Mouse (Mus musculus) left cerebral cortex, postnatal 36 days (tissue): ENCODE measurements around the gene Slc16a14. TPM values are rescaled to one million over a fixed set of nuclear protein-coding genes. Genes with fewer than 3 reads are reported as not detected.
"Not testable (repeated sequence)": the region's sequence is repeated elsewhere in the genome, so short reads cannot be mapped to it uniquely, and the experiment has no call there.

Source experiments
- DNase-seq, 2 experiments: peaks; one replicate each; pipeline ENCODE4 v3.0.0; 2021 to 2022; ENCODE audit warnings: low spot score in 2 of 2, mixed read lengths in 1 of 2
- intact Hi-C: fragments of 180-260 bp; cut with DNase I; formaldehyde crosslinking; loops from one replicate; pipeline ENCODE4 v1.15.1; 2025
- total RNA-seq, 2 experiments: library from RNA; stranded (reverse); gene quantifications; 2 replicates each; pipeline ENCODE4 v1.2.3; 2021

Slc16a14 gene
- 10 to 100 TPM; 13.9 to 15.6 TPM for total RNA-seq

DNA sequence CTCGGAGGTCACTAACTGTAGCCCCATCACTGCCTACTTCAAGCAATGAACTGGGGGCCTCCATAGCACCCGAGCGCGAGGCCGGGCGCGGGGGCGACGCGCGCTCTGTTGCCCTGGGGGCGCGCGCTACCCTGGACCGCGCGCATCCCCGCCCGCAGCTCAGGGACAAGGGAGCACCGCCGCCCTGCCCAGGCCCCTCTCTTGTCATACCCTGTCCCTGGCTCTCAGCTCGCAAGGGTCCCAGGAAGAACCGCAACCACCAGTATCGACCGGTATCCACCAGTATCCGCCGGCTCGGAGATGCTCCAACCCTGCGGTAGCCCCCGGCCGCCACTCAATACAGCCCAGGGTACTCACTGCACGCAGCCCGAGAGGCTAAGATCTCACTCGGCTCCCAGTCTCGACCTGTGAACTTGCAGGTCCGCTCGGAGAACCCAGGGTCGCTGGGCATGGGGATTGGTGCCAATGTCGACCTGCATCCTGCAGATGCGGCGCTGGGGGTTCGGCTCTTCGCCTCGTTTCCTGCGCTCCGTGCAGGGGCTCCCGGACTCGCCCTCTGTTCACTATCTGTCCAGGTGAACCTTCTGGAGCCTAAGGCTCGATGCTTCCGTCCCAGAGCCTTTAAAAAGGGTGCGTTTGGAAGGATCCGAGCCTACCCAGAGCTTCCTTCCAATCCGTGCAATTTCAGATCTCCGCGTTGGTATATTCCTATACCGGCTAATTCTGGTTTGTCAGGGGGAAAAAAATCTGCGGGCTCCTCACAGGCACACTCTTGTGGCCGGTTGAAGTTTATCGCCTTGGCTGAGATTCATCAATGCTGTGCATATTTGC lies at the start of gene Slc16a14:
Slc16a14 (minus strand) TSS at position 632 of the 831 bp plus-strand sequence.
- DNase-seq: peak; percentile 70 to 71
- intact Hi-C loops: loop anchor here (5.0 kb wide), 1 partner anchor 97 kb away; the partner anchor contains the start of gene Fbxo36

DNA sequence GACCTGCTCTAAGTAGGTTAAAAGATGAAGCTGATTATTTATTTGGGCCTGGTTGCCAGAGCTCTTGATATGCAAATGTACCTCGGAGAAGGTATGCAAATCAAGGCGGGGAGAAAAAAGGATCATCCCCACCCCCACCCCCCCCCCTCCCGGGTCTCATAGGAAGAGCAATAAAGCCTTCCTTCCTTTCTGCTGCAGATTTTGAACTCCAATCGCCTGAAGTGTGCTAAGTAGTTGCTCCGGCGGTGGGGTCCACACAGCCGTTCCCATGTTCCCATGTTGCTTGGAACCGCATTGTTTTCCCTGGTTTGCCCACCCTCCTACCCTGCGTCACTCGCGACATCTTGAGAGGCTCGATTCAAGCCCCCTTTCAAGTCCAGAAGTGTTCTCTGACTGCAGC lies 26.8 kb upstream of the Slc16a14 start:
- intact Hi-C loops, DNase-seq: not testable (repeated sequence)

GRCm38 (mm10) chr1:84957713-84958112 lies 22.8 kb upstream of the Slc16a14 start:
- DNase-seq, intact Hi-C loops: not testable (repeated sequence)

- DNase-seq, intact Hi-C loops: not testable (repeated sequence)
These were observed 21.8 kb upstream of the Slc16a14 start for GRCm38 (mm10) chr1:84956771-84957170.

DNA sequence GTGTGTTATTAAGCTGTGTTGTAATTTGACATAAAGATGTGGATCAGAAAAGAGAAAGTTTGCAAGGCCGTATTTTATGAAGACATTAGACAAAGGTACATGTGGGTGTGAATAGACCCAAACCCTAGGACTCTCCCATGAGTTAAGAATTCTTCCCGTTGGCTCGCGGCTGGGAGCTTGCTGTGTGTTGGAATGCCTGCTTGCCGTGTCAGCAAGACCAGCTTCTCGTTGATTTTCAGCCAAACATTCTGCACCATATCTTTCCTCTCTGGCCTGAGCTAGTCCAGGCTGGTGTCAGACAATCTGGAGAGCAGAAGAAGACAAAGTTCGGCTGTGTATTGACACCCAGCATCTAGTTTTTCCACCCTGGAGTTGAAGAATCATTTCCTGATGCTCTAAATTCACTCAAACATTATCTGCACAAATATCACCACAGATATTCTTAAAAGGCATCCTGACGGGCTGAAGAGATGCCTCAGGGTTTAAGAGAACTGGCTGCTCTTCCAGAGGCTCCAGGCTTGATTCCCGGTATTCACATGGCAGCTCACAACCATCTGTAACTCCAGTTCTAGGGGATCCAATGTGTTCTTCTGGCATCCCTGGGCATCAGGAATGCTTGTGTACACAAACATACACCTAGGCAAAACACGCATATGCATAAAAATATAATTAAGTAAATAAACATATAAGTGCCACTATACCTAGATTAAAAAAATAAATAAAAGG lies 17.7 kb upstream of the Slc16a14 start:
- DNase-seq: no peak
- intact Hi-C loops: no loop called here

- DNase-seq: no peak
- intact Hi-C loops: no loop called here
These were observed 16.6 kb upstream of the Slc16a14 start for GRCm38 (mm10) chr1:84951566-84951965.

DNA sequence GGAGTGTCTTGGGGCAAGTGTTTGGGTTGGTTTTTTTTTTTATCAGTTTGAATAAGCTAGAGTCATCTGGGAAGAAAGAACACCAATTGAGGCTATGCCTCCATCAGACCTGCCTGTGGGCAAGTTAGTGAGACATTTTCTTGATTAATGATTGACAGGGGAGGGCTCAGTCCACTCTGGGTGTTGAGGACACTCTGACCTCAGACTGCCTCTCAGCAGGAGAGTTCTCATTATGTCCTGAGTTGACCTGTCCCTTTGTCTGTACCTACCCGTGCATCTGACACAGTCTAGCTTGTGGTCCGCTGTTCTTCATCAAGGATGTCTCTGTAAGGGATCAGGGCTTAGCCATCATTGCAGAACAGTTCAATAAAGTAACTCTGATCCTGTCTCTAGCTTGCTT lies 12.5 kb upstream of the Slc16a14 start:
- DNase-seq: no peak
- intact Hi-C loops: no loop called here

- intact Hi-C loops: no loop called here
- no peak for DNase-seq
These were observed 11.0 kb upstream of the Slc16a14 start for GRCm38 (mm10) chr1:84945950-84946349.

DNA sequence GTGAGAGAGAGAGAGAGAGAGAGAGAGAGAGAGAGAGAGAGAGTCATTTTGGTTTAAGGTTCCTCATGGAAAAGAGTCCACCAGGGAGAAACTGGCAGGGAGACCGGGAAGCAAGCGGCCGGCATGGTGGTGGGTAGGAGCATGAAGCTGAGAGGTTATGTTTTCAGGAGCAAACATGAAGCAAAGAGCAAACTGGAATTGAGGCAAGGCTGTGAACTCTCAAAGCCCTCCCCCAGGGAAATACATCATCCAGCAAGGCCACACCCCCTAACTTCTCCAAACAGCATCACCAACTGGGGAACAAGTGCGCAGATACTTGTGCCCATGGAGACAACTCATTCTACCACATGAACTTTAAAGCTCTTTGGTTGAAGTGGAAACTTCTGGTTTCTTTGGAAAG lies 8.6 kb upstream of the Slc16a14 start:
- DNase-seq: no peak
- intact Hi-C loops: no loop called here

- no peak for DNase-seq
- intact Hi-C loops: no loop called here
These were observed 7.7 kb upstream of the Slc16a14 start for GRCm38 (mm10) chr1:84942666-84943065.

DNA sequence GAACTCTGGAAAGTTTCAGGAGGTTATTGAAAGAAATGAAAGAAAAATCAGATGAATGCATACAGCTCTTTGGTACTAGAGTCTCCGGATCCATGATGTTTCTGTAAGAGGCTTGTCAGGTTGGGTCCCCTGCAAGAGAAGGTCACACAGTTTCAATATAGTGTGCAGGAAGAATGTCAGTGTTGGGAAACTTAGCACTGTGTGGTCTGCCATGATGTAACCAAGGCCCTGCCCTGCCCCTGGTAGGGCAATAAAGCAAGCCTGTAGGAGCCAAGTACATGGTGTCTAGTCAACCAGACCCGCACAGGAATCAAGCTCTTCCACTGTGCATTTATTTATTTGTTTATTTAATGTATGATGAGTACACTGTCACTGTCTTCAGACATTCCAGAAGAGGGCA lies 5.4 kb upstream of the Slc16a14 start:
- intact Hi-C loops: no loop called here
- DNase-seq: no peak

DNA sequence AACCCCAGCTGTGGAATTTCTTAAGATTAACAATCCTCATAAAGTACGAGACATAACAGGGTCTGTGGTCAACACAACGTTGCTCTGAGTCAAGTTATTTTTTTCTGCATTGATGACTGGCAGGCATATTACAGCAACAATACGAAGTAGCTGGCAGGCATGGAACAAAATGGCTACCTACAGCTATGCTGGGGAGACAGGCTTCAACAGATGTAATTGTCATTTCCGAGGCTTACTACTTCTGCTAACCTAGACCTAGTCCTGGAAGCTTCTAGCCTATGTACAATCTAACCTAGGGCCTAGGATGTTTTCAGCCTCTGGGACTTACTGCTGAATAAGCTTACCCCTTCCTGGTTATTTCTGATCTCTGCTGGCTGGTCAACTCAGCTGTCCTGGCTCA lies 4.5 kb upstream of the Slc16a14 start:
- DNase-seq: no peak
- intact Hi-C loops: no loop called here

DNA sequence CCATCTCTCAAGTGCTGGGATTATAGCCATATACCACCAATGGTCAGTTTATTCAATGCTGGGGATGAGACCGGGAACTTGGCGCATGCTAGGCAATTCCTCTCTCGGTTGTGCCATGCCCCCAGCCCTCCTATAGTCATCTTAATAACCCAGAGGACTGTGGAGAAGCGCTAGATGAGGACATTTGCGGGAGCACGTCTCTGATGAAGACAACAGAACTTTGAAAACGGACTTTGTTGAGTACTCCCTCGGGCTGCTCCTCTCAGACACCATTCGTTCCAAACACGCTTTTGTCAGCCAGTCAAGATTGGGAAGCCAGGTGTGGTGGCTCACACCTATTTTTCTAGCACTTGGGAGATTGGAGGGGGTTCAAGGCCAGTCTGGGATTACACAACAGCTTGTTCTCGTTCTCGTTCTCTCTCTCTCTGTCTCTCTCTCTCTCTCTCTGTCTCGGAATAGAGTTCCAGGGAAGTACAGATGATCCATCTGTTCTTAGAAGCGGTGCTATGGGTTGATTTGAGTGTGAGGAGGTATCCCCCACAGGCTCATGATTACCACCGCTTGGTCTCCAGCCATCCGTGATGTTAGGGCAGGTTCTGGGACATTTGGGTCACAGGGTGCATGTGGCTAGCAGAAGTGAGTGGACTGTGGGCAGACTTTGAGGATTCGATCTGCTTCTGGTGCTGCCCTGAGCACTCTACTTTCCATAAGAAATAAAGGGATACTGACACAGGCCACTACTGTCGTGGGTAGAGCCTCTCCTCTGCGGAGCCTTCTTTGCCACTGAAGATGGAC lies 2.0 kb upstream of the Slc16a14 start:
- intact Hi-C loops: no loop called here
- DNase-seq: no peak

GRCm38 (mm10) chr1:84935668-84936067 lies 734 bp upstream of the Slc16a14 start:
- intact Hi-C loops: no loop called here
- DNase-seq: peak; percentile 87 to 88

DNA sequence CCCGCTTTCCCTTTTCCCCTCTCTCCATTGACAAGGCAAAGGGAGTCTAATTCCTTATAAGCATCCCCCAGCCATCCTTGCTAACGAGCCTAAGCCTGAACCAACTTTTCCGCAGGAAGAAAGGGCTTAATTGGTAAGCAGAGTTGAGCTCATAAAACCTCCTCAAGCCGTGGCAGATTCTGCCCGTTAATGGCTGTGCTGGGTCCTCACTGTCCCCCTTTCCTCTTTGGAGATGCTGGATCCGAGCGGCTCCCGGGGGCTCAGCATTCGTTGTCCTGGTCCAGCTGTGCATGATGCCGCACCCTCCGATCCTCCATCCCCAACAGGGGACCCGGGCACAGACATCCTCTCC lies 807 bp downstream of the Slc16a14 start:
- DNase-seq: no peak
- intact Hi-C loops: loop anchor here (5.0 kb wide), 1 partner anchor 97 kb away; the partner anchor contains the start of gene Fbxo36

DNA sequence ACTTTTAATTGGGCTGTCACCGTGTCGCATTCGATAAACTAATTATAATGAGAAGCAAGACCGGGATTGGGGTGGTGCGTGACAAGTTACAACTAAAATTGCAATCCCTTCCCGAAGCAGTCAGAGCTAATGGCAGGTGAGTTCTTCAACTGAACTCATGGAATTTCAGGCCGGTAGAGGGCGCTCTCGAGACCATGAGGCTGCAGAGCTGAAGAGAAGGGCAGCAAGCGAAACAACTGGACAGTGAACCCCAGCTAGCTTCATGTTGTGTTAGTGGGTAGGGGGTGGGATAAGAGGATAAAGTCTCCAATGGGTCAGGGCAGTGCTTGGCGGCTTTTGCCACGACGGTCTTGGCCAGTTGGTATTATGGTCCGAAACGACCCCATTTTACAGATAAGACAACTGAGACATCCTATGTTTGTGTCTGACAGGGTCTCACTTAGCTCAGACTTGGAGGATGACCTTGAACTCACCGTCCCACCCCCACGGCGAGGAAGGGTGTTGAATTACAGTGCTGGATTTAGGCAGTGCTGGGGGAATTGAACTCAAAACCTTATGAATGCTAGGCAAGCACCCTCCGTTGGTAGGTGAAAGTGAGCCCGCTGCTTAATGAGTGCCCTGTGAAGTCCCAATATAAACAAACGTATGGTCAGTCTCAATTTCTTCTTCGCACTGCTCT lies 1.3 kb downstream of the Slc16a14 start:
- DNase-seq: peak; percentile 75 to 84
- intact Hi-C loops: loop anchor here (5.0 kb wide), 1 partner anchor 96 kb away; the partner anchor contains the start of gene Fbxo36

- intact Hi-C loops: no loop called here
- no peak for DNase-seq
These were observed 9.3 kb downstream of the Slc16a14 start for GRCm38 (mm10) chr1:84925599-84925998.

DNA sequence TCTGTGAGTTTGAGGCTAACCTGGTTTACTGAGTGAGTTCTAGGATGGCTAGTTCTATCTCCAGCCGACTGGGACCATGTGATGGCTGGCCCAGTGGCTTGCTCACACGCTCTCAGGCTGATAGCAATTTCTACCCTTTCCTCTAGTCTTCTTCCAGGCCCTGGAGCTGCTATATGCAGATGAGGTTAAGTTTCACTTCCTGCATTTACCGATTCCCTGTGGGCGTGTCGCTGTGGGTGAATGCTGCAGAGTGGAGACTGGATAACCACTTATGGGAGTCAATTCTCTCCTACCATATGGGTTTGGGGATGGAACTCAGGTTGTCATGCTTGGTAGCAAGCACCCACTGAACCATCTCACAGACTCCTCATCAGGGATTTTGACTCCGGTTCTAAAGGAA lies 10.8 kb downstream of the Slc16a14 start:
- no peak for DNase-seq
- intact Hi-C loops: no loop called here

DNA sequence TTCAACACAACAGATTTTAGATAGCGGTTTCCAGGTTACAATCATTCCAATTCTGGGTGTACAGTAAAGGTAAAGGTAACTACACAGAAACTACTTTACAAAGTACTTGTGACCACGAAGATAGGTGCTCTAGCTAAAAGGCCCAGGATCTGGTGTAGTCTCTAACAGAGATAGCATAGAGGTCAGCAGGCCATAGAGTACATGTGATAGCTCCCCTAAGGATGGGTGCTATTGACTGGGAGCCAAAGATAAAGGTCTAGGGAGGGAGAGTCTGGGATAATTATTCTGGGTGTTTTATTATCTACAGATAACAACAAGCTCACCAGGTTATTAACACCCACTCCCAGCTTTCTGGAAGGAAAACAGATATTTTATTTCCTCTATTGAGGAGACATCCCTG lies 11.5 kb downstream of the Slc16a14 start:
- DNase-seq: no peak
- intact Hi-C loops: no loop called here

DNA sequence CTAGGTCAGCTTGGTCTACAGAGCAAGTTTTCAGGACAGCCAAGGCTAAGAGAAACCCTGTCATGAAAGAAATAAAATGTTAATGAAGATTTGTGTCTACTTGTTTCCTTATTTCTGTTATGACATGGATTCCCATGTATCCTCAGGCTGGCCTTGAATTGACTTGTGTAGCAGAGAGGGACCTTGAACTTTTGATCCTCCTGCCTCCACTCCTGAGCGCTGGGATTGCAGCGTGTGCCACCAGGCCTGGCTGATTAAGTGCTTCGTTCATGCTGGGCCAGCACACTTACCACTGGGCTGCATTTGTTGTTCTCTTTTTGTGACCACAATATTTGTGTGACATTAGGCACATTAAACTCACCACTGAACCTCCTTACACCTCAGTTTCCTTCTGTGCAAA lies 16.1 kb downstream of the Slc16a14 start:
- no peak for DNase-seq
- intact Hi-C loops: no loop called here
